Mouse (Mus musculus): ENCODE data around the gene Clybl. TPM values are rescaled to one million over a fixed set of nuclear protein-coding genes. Genes with fewer than 3 reads are reported as not detected.

The Clybl gene
- polyA plus RNA-seq, 1 experiment, result 5.4 TPM

DNA sequence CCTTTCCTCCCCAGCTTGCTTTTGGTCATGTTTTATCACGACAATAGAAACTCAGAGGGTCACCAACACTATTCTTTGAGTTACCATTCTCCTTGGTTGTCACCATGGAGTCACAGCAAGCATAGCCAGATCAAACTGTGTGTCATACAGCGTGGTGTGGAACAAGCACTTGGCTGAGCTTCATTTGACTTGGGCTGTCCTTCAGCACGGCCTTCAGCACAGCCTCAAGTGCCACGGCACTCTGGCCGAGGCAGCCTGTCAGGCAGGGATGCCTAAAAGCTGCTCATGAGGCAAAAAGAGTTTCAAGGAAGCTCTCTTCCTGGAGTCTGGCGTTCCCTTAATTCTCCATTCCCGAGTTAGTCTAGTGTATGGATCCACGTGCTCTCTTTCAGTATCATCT, 169.3 kb downstream of the Clybl start:
- H3K4me3 ChIP-seq (replicated peaks; ENCODE audit: control insufficient read depth, low read depth, low read length), result no peak overlapping the region
- no peaks in the 10 kb centered on the region for H3K4me1 ChIP-seq (ENCODE audit: control insufficient read depth, insufficient read depth, low read length)
- no peak overlapping the region for H3K27ac ChIP-seq (ENCODE audit: control insufficient read depth, insufficient read depth, low read depth, low read length, poor library complexity)
- 87% methylated on average over 8 of the region's 8 CpGs for whole genome bisulfite sequencing
- TF ChIP-seq CTCF (IDR thresholded peaks at IDR 0.05; ENCODE audit: control insufficient read depth, insufficient read depth, low read length) (no peak), POLR2A (IDR thresholded peaks at IDR 0.05; ENCODE audit: borderline replicate concordance, control insufficient read depth, low read depth, low read length) (no peak)

- TF ChIP-seq POLR2A (IDR thresholded peaks at IDR 0.05; ENCODE audit: borderline replicate concordance, control insufficient read depth, low read depth, low read length) (no peak), CTCF (IDR thresholded peaks at IDR 0.05; ENCODE audit: control insufficient read depth, insufficient read depth, low read length) (no peak)
- 75% methylated on average over 4 of the region's 4 CpGs for WGBS
- no peak overlapping the region for H3K27ac ChIP-seq (ENCODE audit: control insufficient read depth, insufficient read depth, low read depth, low read length, poor library complexity)
- H3K4me1 ChIP-seq (ENCODE audit: control insufficient read depth, insufficient read depth, low read length), result no peaks in the 10 kb centered on the region
- H3K4me3 ChIP-seq (replicated peaks; ENCODE audit: control insufficient read depth, low read depth, low read length), result no peak overlapping the region
These were observed 175.8 kb downstream of the Clybl start for GRCm38 (mm10) chr14:122357316-122357715.

GRCm38 (mm10) chr14:122358592-122358991, 177.1 kb downstream of the Clybl start:
- no peaks in the 10 kb centered on the region for H3K4me1 ChIP-seq (ENCODE audit: control insufficient read depth, insufficient read depth, low read length)
- TF ChIP-seq POLR2A (IDR thresholded peaks at IDR 0.05; ENCODE audit: borderline replicate concordance, control insufficient read depth, low read depth, low read length) (no peak), CTCF (IDR thresholded peaks at IDR 0.05; ENCODE audit: control insufficient read depth, insufficient read depth, low read length) (no peak)
- no peak overlapping the region for H3K27ac ChIP-seq (ENCODE audit: control insufficient read depth, insufficient read depth, low read depth, low read length, poor library complexity)
- 83% methylated on average over 3 of the region's 3 CpGs for WGBS
- no peak overlapping the region for H3K4me3 ChIP-seq (replicated peaks; ENCODE audit: control insufficient read depth, low read depth, low read length)

- Histone ChIP-seq H3K27ac (ENCODE audit: control insufficient read depth, insufficient read depth, low read depth, low read length, poor library complexity) (no peak overlapping the region), H3K4me3 (replicated peaks; ENCODE audit: control insufficient read depth, low read depth, low read length) (no peak overlapping the region), H3K4me1 (ENCODE audit: control insufficient read depth, insufficient read depth, low read length) (no peaks in the 10 kb centered on the region)
- no peak for TF ChIP-seq POLR2A (IDR thresholded peaks at IDR 0.05; ENCODE audit: borderline replicate concordance, control insufficient read depth, low read depth, low read length)
- TF ChIP-seq CTCF (IDR thresholded peaks at IDR 0.05; ENCODE audit: control insufficient read depth, insufficient read depth, low read length), result no peak
- WGBS, result 70% methylated on average over 23 of the region's 23 CpGs
These were observed 177.8 kb downstream of the Clybl start for GRCm38 (mm10) chr14:122359136-122359905.

GRCm38 (mm10) chr14:122361807-122362206, 180.3 kb downstream of the Clybl start:
- no peak for TF ChIP-seq POLR2A (IDR thresholded peaks at IDR 0.05; ENCODE audit: borderline replicate concordance, control insufficient read depth, low read depth, low read length)
- TF ChIP-seq CTCF (IDR thresholded peaks at IDR 0.05; ENCODE audit: control insufficient read depth, insufficient read depth, low read length), result no peak
- 89% methylated on average over 9 of the region's 9 CpGs for WGBS
- H3K27ac ChIP-seq (ENCODE audit: control insufficient read depth, insufficient read depth, low read depth, low read length, poor library complexity), result no peak overlapping the region
- no peaks in the 10 kb centered on the region for H3K4me1 ChIP-seq (ENCODE audit: control insufficient read depth, insufficient read depth, low read length)
- no peak overlapping the region for H3K4me3 ChIP-seq (replicated peaks; ENCODE audit: control insufficient read depth, low read depth, low read length)

GRCm38 (mm10) chr14:122363156-122363555, 181.7 kb downstream of the Clybl start:
- Histone ChIP-seq H3K4me3 (replicated peaks; ENCODE audit: control insufficient read depth, low read depth, low read length) (no peak overlapping the region), H3K4me1 (ENCODE audit: control insufficient read depth, insufficient read depth, low read length) (no peaks in the 10 kb centered on the region), H3K27ac (ENCODE audit: control insufficient read depth, insufficient read depth, low read depth, low read length, poor library complexity) (no peak overlapping the region)
- 76% methylated on average over 6 of the region's 6 CpGs for WGBS
- TF ChIP-seq POLR2A (IDR thresholded peaks at IDR 0.05; ENCODE audit: borderline replicate concordance, control insufficient read depth, low read depth, low read length) (no peak), CTCF (IDR thresholded peaks at IDR 0.05; ENCODE audit: control insufficient read depth, insufficient read depth, low read length) (no peak)

DNA sequence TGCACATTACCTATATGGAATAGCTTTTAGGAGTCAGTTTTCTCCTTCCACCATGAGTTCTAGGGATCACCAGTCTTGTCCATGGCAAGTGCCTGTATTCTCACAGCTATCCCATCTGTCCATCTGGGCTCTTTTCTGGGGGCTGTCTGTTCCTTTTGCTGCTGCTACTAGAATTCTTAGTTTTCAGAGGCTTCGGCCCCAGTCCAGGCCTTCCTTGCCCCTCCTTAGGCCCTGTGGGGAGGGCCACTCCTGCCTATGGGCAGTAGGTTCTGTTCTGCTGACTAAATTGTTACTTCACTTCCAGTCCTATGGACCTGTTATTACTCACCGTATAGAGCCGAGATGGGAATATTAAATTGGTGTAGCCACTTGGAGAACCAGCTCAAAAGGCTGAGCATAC, 182.5 kb downstream of the Clybl start:
- TF ChIP-seq CTCF (IDR thresholded peaks at IDR 0.05; ENCODE audit: control insufficient read depth, insufficient read depth, low read length), result no peak
- no peak for TF ChIP-seq POLR2A (IDR thresholded peaks at IDR 0.05; ENCODE audit: borderline replicate concordance, control insufficient read depth, low read depth, low read length)
- 86% methylated on average over 3 of the region's 3 CpGs for WGBS
- H3K27ac ChIP-seq (ENCODE audit: control insufficient read depth, insufficient read depth, low read depth, low read length, poor library complexity), result no peak overlapping the region

GRCm38 (mm10) chr14:122367252-122367868, 185.9 kb downstream of the Clybl start:
- TF ChIP-seq CTCF (IDR thresholded peaks at IDR 0.05; ENCODE audit: control insufficient read depth, insufficient read depth, low read length) (no peak), POLR2A (IDR thresholded peaks at IDR 0.05; ENCODE audit: borderline replicate concordance, control insufficient read depth, low read depth, low read length) (no peak)
- H3K4me3 ChIP-seq (replicated peaks; ENCODE audit: control insufficient read depth, low read depth, low read length), result no peak overlapping the region
- 89% methylated on average over 28 of the region's 28 CpGs for WGBS

More for the DNA sequence above, 182.5 kb downstream of the Clybl start:
- Histone ChIP-seq H3K4me1 (ENCODE audit: control insufficient read depth, insufficient read depth, low read length) (no peaks in the 10 kb centered on the region), H3K4me3 (replicated peaks; ENCODE audit: control insufficient read depth, low read depth, low read length) (no peak overlapping the region)

More at GRCm38 (mm10) chr14:122367252-122367868, 185.9 kb downstream of the Clybl start:
- no peak overlapping the region for H3K27ac ChIP-seq (ENCODE audit: control insufficient read depth, insufficient read depth, low read depth, low read length, poor library complexity)
- no peaks in the 10 kb centered on the region; the same call in 1 of the 2 replicates for H3K4me1 ChIP-seq (ENCODE audit: control insufficient read depth, insufficient read depth, low read length)
